Mouse (Mus musculus) heart, embryonic 13.5 days (tissue): ENCODE measurements at regions not wholly inside any gene's neighbourhood (a gene's known extent, or its start where the extent isn't known, plus 50 kb on each side); places are given as distances from the start of the nearest gene placed in this dataset.

Experiments used
- ATAC-seq: fragments of 200-750 bp; cut with Nextera tagmentation; 2 replicates; pipeline ENCODE4 v1.8.0; 2017; ENCODE audit warnings: moderate TSS enrichment; ENCODE audit not compliant: insufficient number of reproducible peaks, low FRiP score, low TSS enrichment; ENCODE audit errors: extremely low read depth
- H3K27ac ChIP-seq: fragments of 300-500 bp; sonication (generic); replicated peaks from 2 replicates; pipeline ENCODE4 v1.5.1; 2015; ENCODE audit warnings: moderate library complexity, mild to moderate bottlenecking, inconsistent platforms
- H3K27me3 ChIP-seq: fragments of 300-500 bp; sonication (generic); replicated peaks from 2 replicates; pipeline ENCODE4 v1.6.1; 2015; ENCODE audit warnings: mild to moderate bottlenecking, inconsistent platforms
- H3K36me3 ChIP-seq: fragments of 300-500 bp; sonication (generic); 2 replicates; pipeline ENCODE4 v1.6.1; 2015; ENCODE audit warnings: mild to moderate bottlenecking, inconsistent platforms
- H3K4me1 ChIP-seq: fragments of 300-500 bp; sonication (generic); 2 replicates; pipeline ENCODE4 v1.6.1; 2015; ENCODE audit warnings: inconsistent platforms
- H3K4me2 ChIP-seq: fragments of 300-500 bp; sonication (generic); 2 replicates; pipeline ENCODE4 v1.6.1; 2015; ENCODE audit warnings: inconsistent platforms, mild to moderate bottlenecking, moderate library complexity
- H3K4me3 ChIP-seq: fragments of 300-500 bp; sonication (generic); 2 replicates; pipeline ENCODE4 v1.5.1; 2015; ENCODE audit warnings: moderate library complexity, mild to moderate bottlenecking, inconsistent platforms
- H3K9ac ChIP-seq: fragments of 300-500 bp; sonication (generic); 2 replicates; pipeline ENCODE4 v1.6.1; 2015; ENCODE audit warnings: inconsistent platforms, mild to moderate bottlenecking, moderate library complexity
- H3K9me3 ChIP-seq: fragments of 300-500 bp; sonication (generic); 2 replicates; pipeline ENCODE4 v1.6.1; 2016; ENCODE audit warnings: inconsistent platforms
- WGBS: fragments of 180-500 bp; shearing (Covaris S2); methylation state at CpG from one replicate; pipeline ENCODE4 v1.1.7; 2015; ENCODE audit warnings: mixed read lengths; 5-methylcytosine and 5-hydroxymethylcytosine counted together

DNA sequence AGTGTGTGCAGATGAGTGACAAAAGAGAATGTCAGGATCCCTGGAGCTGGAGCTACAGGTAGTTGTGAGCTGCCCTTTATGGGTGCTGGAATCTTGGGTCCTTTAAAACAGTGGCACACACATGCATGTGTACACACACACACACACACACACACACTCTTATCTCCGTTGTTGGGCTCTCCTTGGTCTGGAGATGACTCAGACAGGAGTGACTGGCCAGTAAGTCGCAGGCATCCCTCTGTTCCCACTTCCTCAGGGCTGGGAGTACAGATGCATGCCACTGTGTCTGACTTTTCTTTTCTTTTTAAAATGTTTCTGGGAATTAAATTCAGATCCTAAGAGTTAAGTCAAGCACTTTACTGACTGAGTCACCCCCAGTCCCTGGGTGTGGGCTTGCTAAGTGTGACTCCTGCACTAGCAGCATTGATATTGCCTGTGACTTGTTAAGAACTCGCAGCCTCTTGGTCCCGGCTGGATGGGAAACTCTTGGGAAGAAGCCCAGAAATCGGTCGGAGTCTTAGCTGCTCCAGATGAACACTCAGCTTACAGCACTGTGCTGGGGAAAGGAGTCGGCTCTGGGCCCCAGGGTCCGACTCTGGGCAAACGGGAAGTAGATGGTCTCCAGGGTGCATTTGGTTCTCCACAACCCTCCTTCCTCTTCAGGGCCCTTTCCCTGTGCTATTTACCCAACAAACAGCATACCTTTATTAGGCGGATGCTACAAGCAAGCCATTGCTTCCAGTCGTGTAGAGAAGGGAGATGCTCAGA lies 233.0 kb upstream of the Cxcr4 start:
- H3K27ac ChIP-seq = no peak overlapping the region
- H3K9me3 ChIP-seq = 0 out of 2 replicates have a peak, but pooled peaks cover 7% of the 10 kb centered on the region
- no peak for ATAC-seq
- WGBS = 52% methylated on average over 11 of the region's 11 CpGs
- H3K27me3 ChIP-seq = peaks cover 6% of the 10 kb centered on the region; the same call in 1 of the 2 replicates
- H3K9ac ChIP-seq = no peak overlapping the region
- H3K36me3 ChIP-seq = no peaks in the 10 kb centered on the region
- no peak overlapping the region for H3K4me2 ChIP-seq
- 0 out of 2 replicates have a peak, but pooled peaks cover 3% of the 10 kb centered on the region for H3K4me1 ChIP-seq
- H3K4me3 ChIP-seq = no peak overlapping the region

DNA sequence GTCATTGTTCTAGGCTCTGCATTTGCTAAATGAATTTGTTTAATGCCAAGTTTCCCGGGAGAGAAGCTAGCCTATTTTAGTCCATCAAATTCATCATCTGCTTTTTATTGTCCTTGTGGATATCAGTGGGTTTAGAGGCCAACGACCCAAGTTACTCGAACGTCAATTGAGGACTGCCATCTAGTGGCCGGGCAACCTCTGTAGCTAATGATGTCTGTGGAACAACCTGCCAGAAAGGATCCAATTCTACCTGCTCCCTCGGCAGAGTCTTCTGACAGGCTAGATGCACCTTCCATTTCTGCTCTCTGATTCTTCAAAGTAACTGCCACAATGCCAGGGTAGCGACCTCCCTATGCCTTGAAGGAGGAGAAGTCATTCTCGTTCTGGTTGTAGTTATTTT lies 232.1 kb upstream of the Cxcr4 start:
- H3K9ac ChIP-seq = no peak overlapping the region; the same call in 1 of the 2 replicates
- H3K27me3 ChIP-seq = peaks cover 6% of the 10 kb centered on the region; the same call in 1 of the 2 replicates
- no peak overlapping the region for H3K27ac ChIP-seq
- no peak overlapping the region for H3K4me3 ChIP-seq
- no peak overlapping the region for H3K4me2 ChIP-seq
- no peak for ATAC-seq
- 0 out of 2 replicates have a peak, but pooled peaks cover 7% of the 10 kb centered on the region for H3K9me3 ChIP-seq
- 0 out of 2 replicates have a peak, but pooled peaks cover 3% of the 10 kb centered on the region for H3K4me1 ChIP-seq
- 5% methylated on average over 8 of the region's 8 CpGs for WGBS
- H3K36me3 ChIP-seq = no peaks in the 10 kb centered on the region

GRCm38 (mm10) chr1:128821991-128822390 lies 229.9 kb upstream of the Cxcr4 start:
- Histone ChIP-seq H3K4me1 (0 out of 2 replicates have a peak, but pooled peaks cover 3% of the 10 kb centered on the region), H3K9ac (no peak overlapping the region), H3K9me3 (0 out of 2 replicates have a peak, but pooled peaks cover 7% of the 10 kb centered on the region), H3K4me2 (no peak overlapping the region), H3K4me3 (no peak overlapping the region), H3K36me3 (no peaks in the 10 kb centered on the region), H3K27me3 (peaks cover 6% of the 10 kb centered on the region; the same call in 1 of the 2 replicates), H3K27ac (no peak overlapping the region)
- ATAC-seq = no peak
- WGBS = 73% methylated on average over 6 of the region's 6 CpGs

- 81% methylated on average over 1 of the region's 1 CpGs for WGBS
- H3K27me3 ChIP-seq = peaks cover 6% of the 10 kb centered on the region; the same call in 1 of the 2 replicates
- no peak overlapping the region for H3K4me3 ChIP-seq
- H3K4me1 ChIP-seq = 0 out of 2 replicates have a peak, but pooled peaks cover 3% of the 10 kb centered on the region
- no peak overlapping the region for H3K9ac ChIP-seq
- no peak overlapping the region for H3K4me2 ChIP-seq
- no peaks in the 10 kb centered on the region for H3K36me3 ChIP-seq
- ATAC-seq = no peak
- H3K27ac ChIP-seq = no peak overlapping the region
- H3K9me3 ChIP-seq = 0 out of 2 replicates have a peak, but pooled peaks cover 7% of the 10 kb centered on the region
Measured at GRCm38 (mm10) chr1:128820527-128820926, 228.4 kb upstream of the Cxcr4 start.

GRCm38 (mm10) chr1:128819611-128820010 lies 227.5 kb upstream of the Cxcr4 start:
- Histone ChIP-seq H3K27ac (no peak overlapping the region), H3K9me3 (0 out of 2 replicates have a peak, but pooled peaks cover 7% of the 10 kb centered on the region), H3K4me3 (no peak overlapping the region), H3K9ac (no peak overlapping the region), H3K4me2 (no peak overlapping the region), H3K4me1 (0 out of 2 replicates have a peak, but pooled peaks cover 3% of the 10 kb centered on the region), H3K36me3 (no peaks in the 10 kb centered on the region), H3K27me3 (no peaks in the 10 kb centered on the region)
- WGBS = 77% methylated on average over 6 of the region's 6 CpGs
- ATAC-seq = no peak

GRCm38 (mm10) chr1:128813379-128813778 lies 221.3 kb upstream of the Cxcr4 start:
- Histone ChIP-seq H3K36me3 (no peaks in the 10 kb centered on the region), H3K4me1 (no peaks in the 10 kb centered on the region), H3K9me3 (no peaks in the 10 kb centered on the region), H3K4me2 (no peak overlapping the region), H3K27me3 (no peaks in the 10 kb centered on the region), H3K27ac (no peak overlapping the region), H3K4me3 (no peak overlapping the region), H3K9ac (no peak overlapping the region)
- no peak for ATAC-seq
- 70% methylated on average over 5 of the region's 5 CpGs for WGBS

DNA sequence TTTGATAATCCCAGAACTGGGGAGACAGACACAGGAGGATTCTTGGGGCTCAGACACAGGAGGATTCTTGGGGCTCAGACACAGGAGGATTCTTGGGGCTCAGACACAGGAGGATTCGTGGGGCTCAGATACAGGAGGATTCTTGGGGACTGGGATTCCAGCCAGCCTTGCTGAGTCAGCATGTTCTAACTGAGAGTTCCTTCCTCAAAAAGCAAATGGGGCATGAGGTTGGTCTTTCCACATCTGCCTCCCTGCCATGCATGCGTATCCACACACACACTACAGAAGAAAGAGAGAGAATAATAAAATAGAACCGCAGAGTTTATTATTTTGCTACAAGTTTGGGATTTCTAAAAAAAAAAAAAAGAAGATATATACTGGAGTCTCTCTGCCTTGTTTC lies 218.8 kb upstream of the Cxcr4 start:
- 66% methylated on average over 3 of the region's 3 CpGs for WGBS
- Histone ChIP-seq H3K9me3 (no peaks in the 10 kb centered on the region), H3K27me3 (no peaks in the 10 kb centered on the region), H3K4me1 (no peaks in the 10 kb centered on the region), H3K4me3 (no peak overlapping the region), H3K27ac (no peak overlapping the region), H3K9ac (no peak overlapping the region), H3K4me2 (no peak overlapping the region), H3K36me3 (no peaks in the 10 kb centered on the region)
- no peak for ATAC-seq

GRCm38 (mm10) chr1:128810094-128810493 lies 218.0 kb upstream of the Cxcr4 start:
- H3K9me3 ChIP-seq = no peaks in the 10 kb centered on the region
- H3K4me2 ChIP-seq = no peak overlapping the region
- ATAC-seq = no peak
- no peak overlapping the region for H3K4me3 ChIP-seq
- no peaks in the 10 kb centered on the region for H3K27me3 ChIP-seq
- 68% methylated on average over 2 of the region's 2 CpGs for WGBS
- no peaks in the 10 kb centered on the region for H3K4me1 ChIP-seq
- H3K27ac ChIP-seq = no peak overlapping the region
- no peaks in the 10 kb centered on the region for H3K36me3 ChIP-seq
- no peak overlapping the region for H3K9ac ChIP-seq

DNA sequence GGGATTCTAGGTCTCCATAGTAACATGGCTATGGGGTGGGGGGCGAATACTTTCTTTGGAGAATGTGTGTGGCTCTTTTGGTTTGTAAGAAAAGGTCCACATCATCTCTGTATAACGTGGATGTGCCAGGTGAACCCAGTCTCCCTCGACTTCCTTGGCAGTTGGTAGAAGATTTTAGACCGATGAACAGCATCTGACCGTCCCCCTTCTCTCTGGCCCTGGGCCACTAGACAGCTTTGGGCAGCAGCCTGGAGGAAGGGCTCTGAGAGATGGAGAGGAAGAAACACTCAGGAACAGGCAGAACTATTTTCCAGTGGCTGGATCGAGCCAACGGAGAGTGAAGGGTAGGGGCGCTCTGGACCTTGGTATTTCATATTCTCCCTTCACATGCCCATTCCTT lies 217.5 kb upstream of the Cxcr4 start:
- Histone ChIP-seq H3K4me2 (no peak overlapping the region), H3K4me3 (no peak overlapping the region), H3K36me3 (no peaks in the 10 kb centered on the region), H3K9ac (no peak overlapping the region), H3K4me1 (no peaks in the 10 kb centered on the region), H3K27ac (no peak overlapping the region), H3K27me3 (no peaks in the 10 kb centered on the region), H3K9me3 (no peaks in the 10 kb centered on the region)
- no peak for ATAC-seq
- WGBS = 82% methylated on average over 8 of the region's 8 CpGs

DNA sequence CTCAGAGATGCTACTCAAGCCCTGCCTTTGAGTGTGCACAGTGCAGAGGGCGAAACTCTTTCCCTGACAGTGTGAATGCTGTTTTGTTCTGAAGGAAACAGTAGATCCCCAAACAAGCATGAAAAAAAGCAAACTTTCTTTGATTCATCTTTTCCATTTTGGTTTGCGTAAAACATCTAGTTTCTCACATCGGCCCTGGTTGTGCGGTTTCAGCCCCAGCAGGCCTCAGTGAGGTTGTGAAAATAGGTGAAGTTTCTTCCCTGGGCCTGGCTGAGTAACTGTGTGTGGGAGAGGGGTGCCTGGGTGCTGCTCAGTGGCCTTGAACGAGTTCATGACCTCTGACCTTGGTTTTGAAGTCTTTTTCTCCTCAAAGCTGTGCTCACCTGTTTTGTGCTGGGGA lies 216.5 kb upstream of the Cxcr4 start:
- H3K36me3 ChIP-seq = no peaks in the 10 kb centered on the region
- no peak overlapping the region for H3K4me2 ChIP-seq
- no peak overlapping the region for H3K4me3 ChIP-seq
- no peak overlapping the region for H3K27ac ChIP-seq
- H3K9me3 ChIP-seq = no peaks in the 10 kb centered on the region
- peaks cover 5% of the 10 kb centered on the region; the same call in 1 of the 2 replicates for H3K4me1 ChIP-seq
- 0 out of 2 replicates have a peak, but pooled peaks cover 3% of the 10 kb centered on the region for H3K27me3 ChIP-seq
- 84% methylated on average over 5 of the region's 5 CpGs for WGBS
- ATAC-seq = no peak
- H3K9ac ChIP-seq = no peak overlapping the region

DNA sequence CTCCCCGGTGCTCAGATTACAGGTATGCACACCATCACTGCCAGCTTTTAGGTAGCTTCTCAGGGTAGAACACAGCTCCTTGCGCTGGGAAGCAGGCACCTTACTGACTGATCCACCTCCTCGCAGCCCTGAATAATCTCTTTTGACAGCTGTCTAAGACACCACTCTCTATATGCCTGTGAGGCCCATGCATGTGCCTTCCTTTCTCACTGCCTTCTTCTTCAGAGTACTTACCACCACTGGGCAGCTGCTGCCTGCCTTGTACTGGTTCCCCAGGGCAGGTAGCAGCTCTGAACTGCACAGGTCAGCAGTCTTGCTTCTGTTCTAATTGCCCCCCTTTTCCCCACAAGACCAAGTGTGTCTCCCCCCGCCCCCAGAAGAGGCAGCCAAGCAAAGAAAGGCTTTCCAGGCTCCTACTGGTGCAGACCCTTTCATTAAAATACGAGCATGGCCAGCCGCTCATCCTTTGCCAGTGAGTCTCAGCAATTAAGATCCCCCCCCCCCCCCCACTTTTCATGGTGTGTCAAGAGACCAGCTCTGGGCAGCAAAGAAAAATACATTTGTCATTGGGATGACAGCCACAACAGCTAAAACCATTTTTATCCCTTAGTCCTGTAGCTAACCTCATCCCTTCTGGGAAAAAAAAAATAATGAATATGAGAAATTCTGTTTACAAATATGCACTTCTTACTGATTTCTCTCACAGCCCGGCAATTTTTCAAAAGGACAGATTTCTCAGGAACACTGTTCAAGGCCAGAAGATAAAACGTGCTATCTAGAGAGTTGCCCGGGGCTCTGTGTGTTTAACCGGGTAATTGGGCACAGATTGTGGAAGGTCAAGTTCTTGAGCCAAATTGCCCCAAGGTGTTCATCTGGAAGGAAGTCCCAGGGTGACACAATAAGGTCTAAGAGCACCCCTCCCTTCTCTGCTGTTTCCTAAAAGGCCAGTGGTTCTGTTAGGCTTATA lies 213.9 kb upstream of the Cxcr4 start:
- H3K36me3 ChIP-seq = no peaks in the 10 kb centered on the region
- no peak overlapping the region for H3K4me3 ChIP-seq
- no peak overlapping the region for H3K4me2 ChIP-seq
- no peak overlapping the region for H3K9ac ChIP-seq
- WGBS = 56% methylated on average over 10 of the region's 10 CpGs
- peaks cover 16% of the 10 kb centered on the region; the same call in 1 of the 2 replicates for H3K27me3 ChIP-seq
- no peak overlapping the region for H3K27ac ChIP-seq
- no peaks in the 10 kb centered on the region for H3K9me3 ChIP-seq
- ATAC-seq = no peak
- H3K4me1 ChIP-seq = peaks cover 7% of the 10 kb centered on the region; the same call in 1 of the 2 replicates
